Mouse (Mus musculus): ENCODE measurements at regions not wholly inside any gene's neighbourhood (a gene's known extent, or its start where the extent isn't known, plus 50 kb on each side); places are given as distances from the start of the nearest gene placed in this dataset.

DNA sequence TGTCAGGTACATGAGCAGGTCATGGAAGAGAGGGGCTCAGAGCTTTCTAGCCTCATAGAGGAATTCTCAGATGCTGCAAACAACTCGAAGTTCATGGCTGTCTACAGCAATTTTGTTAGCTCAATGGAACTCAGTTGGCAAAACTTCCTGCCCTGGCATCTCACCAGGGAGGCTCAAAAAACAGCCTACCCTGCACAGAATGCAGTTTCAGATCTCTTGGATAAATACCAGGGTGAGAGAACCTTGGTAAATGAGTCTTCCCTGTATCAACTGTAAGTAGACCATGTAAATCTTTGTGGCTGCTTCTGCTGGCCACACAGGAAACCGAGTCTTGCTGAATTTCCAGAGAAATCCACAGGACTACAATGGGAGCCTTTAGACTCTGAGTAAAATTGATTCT, 101.1 kb upstream of the Rapgef5 start:
- 44% methylated on average over 2 of the region's 2 CpGs for WGBS (ENCODE audit: insufficient replicate concordance)
- H3K4me1 ChIP-seq (replicated peaks; ENCODE audit: control insufficient read depth in 2 of 2, insufficient read depth in 2 of 2, low read length in 1 of 2) = no peaks in the 10 kb centered on the region
- H3K4me2 ChIP-seq (ENCODE audit: low read depth) = no peak overlapping the region
- H3K27ac ChIP-seq = no peak overlapping the region
- no peak overlapping the region for H3K4me3 ChIP-seq (ENCODE audit: insufficient read depth in 1 of 2, low read depth in 2 of 2, low read length in 2 of 2)
- TF ChIP-seq EP300 (IDR thresholded peaks at IDR 0.05; ENCODE audit: low read depth) (no peak), CTCF (IDR thresholded peaks at IDR 0.05; ENCODE audit: low read depth) (no peak)
- ATAC-seq (ENCODE audit: insufficient read depth) (no peak), DNase-seq (ENCODE audit: low read depth in 3 of 3, low spot score in 3 of 3) (no peak)
- no peaks in the 10 kb centered on the region for H3K27me3 ChIP-seq (ENCODE audit: control insufficient read depth, insufficient read depth, low read length)
- no peaks in the 10 kb centered on the region for H3K9me3 ChIP-seq (ENCODE audit: control insufficient read depth, low read length)
- H3K36me3 ChIP-seq (replicated peaks; ENCODE audit: control insufficient read depth, insufficient read depth, low read depth) = no peaks in the 10 kb centered on the region
- H3K9ac ChIP-seq (replicated peaks) = no peak overlapping the region

DNA sequence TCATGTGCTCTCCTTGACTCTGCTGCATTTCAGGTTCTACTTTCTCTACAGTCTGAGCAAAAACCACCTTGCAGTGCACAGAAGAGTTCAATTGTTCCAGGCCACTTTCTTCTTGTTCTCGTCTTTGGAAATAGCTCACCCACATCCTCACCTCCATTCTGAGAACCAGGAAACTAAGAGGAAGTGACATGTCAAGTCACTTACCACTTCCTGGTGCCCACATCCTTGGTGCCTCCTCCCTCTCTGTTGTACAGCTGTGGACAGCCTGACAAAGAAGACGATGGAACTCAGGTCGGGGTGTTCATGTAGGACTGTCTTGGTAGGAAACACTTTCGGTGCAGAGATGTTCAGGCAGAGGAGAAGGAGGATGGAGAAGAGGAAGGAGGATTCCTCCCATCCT, 98.3 kb upstream of the Rapgef5 start:
- no peak overlapping the region for H3K4me2 ChIP-seq (ENCODE audit: low read depth)
- H3K4me3 ChIP-seq (ENCODE audit: insufficient read depth in 1 of 2, low read depth in 2 of 2, low read length in 2 of 2) = no peak overlapping the region
- H3K9me3 ChIP-seq (ENCODE audit: control insufficient read depth, low read length) = no peaks in the 10 kb centered on the region
- TF ChIP-seq EP300 (IDR thresholded peaks at IDR 0.05; ENCODE audit: low read depth) (no peak), CTCF (IDR thresholded peaks at IDR 0.05; ENCODE audit: low read depth) (no peak)
- H3K36me3 ChIP-seq (replicated peaks; ENCODE audit: control insufficient read depth, insufficient read depth, low read depth) = no peaks in the 10 kb centered on the region
- H3K27ac ChIP-seq = no peak overlapping the region
- DNase-seq (ENCODE audit: low read depth in 3 of 3, low spot score in 3 of 3) (no peak), ATAC-seq (ENCODE audit: insufficient read depth) (no peak)
- 38% methylated on average over 4 of the region's 4 CpGs for WGBS (ENCODE audit: insufficient replicate concordance)
- H3K4me1 ChIP-seq (replicated peaks; ENCODE audit: control insufficient read depth in 2 of 2, insufficient read depth in 2 of 2, low read length in 1 of 2) = no peaks in the 10 kb centered on the region
- H3K9ac ChIP-seq (replicated peaks) = no peak overlapping the region
- H3K27me3 ChIP-seq (ENCODE audit: control insufficient read depth, insufficient read depth, low read length) = no peaks in the 10 kb centered on the region

DNA sequence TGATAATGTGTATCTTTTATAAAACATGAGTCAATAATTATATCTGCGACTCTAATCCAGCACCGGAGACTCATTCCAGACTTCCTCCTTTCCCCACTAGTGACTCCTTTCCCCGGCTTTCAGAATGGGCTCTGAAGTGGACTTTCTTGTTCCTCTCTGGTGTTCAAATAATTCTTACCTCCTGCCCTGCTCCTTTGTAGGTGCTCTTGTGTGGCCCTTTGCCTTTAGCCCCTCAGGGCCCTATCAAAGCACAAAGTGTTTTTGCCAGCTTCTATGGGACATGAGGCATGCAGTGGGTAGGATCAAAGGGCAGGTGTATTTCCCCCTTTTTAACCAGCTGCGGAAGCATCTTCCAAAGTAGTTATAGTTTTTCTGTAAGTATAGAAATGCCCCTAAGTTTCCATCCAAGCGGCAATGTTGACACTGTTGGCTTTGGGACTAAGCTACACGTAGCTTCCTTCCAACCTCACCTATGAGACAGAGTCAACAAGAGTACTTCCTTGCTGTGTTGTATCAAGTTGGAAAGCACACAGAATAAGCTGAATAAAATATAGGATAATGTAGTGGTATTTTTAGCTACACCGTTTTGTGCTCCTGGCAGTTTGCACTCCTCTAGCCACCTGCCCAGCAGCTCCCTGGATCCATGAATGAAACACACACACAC, 93.8 kb upstream of the Rapgef5 start:
- ATAC-seq (ENCODE audit: insufficient read depth) = no peak
- Histone ChIP-seq H3K4me2 (ENCODE audit: low read depth) (no peak overlapping the region), H3K36me3 (replicated peaks; ENCODE audit: control insufficient read depth, insufficient read depth, low read depth) (no peaks in the 10 kb centered on the region), H3K27me3 (ENCODE audit: control insufficient read depth, insufficient read depth, low read length) (no peaks in the 10 kb centered on the region), H3K4me1 (replicated peaks; ENCODE audit: control insufficient read depth in 2 of 2, insufficient read depth in 2 of 2, low read length in 1 of 2) (peaks cover 0 to 4% of the 10 kb centered on the region in 2 experiments; a peak in 1 of 4 replicates), H3K9ac (replicated peaks) (no peak overlapping the region), H3K4me3 (ENCODE audit: insufficient read depth in 1 of 2, low read depth in 2 of 2, low read length in 2 of 2) (no peak overlapping the region), H3K27ac (no peak overlapping the region), H3K9me3 (ENCODE audit: control insufficient read depth, low read length) (no peaks in the 10 kb centered on the region)
- DNase-seq (ENCODE audit: low read depth in 3 of 3, low spot score in 3 of 3) = no peak
- 71% methylated on average over 7 of the region's 7 CpGs for WGBS (ENCODE audit: insufficient replicate concordance)
- TF ChIP-seq EP300 (IDR thresholded peaks at IDR 0.05; ENCODE audit: low read depth) = no peak

DNA sequence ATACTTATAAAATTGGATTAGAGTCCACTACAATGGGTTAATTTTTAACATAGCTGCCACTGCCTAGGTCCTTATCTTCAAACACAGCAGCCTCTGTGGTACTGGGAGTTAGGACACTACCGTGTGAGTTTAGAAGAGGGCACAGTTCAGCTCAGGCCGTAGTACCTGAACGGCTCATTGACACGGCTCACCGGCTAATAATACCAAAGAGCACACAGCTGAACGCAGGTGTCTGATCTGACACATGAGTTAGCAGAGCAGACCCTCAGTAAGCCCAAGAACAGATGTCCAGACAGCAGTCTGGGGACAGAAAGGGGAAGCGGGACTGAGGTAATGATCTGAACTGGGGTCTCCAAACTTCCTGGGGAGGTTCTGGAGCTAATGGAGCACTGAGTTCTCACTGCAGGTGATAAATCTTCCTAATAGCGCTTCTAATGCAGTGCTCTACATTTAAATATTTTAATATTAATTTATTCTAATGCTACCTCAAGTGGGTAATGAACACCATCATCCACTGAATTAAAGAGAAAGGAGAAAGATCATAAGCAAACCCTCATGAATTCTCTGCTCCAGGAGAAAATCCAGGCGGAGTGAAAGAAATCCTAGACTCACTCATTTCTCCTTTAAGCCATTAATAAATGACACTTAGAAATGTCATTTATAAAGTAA, 90.8 kb upstream of the Rapgef5 start:
- H3K9ac ChIP-seq (replicated peaks) = no peak overlapping the region
- no peak overlapping the region for H3K4me2 ChIP-seq (ENCODE audit: low read depth)
- no peak overlapping the region for H3K27ac ChIP-seq
- H3K4me1 ChIP-seq (replicated peaks; ENCODE audit: control insufficient read depth in 2 of 2, insufficient read depth in 2 of 2, low read length in 1 of 2) = peaks cover 0 to 4% of the 10 kb centered on the region in 2 experiments; a peak in 1 of 4 replicates
- no peak overlapping the region for H3K4me3 ChIP-seq (ENCODE audit: insufficient read depth in 1 of 2, low read depth in 2 of 2, low read length in 2 of 2)
- ATAC-seq (ENCODE audit: insufficient read depth) = no peak
- peak in 1 of 3 experiments; percentile 13 for DNase-seq (ENCODE audit: low read depth in 3 of 3, low spot score in 3 of 3)
- no peaks in the 10 kb centered on the region for H3K36me3 ChIP-seq (replicated peaks; ENCODE audit: control insufficient read depth, insufficient read depth, low read depth)
- no peaks in the 10 kb centered on the region for H3K27me3 ChIP-seq (ENCODE audit: control insufficient read depth, insufficient read depth, low read length)
- no peaks in the 10 kb centered on the region for H3K9me3 ChIP-seq (ENCODE audit: control insufficient read depth, low read length)
- TF ChIP-seq EP300 (IDR thresholded peaks at IDR 0.05; ENCODE audit: low read depth) = no peak
- TF ChIP-seq CTCF (IDR thresholded peaks at IDR 0.05; ENCODE audit: low read depth) = no peak
- 28% methylated on average over 9 of the region's 9 CpGs for WGBS (ENCODE audit: insufficient replicate concordance)

DNA sequence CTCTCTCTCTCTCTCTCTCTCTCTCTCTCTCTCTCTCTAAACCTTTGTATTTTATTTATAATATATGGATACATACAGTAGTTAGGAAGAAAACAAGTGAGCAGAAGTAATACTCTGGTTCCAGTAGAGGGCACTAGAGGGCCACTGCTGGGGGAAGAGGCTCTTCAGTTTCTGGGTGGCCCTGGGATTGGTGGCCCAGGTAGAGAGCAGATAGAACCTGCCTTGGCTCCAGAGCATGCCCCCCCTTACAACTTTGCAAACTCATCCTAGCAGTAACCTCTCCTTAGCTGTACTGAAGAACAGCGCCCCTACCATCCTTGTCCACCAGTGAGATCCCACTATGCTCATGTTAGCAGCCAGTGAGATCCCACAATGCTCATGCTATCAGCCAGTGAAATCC, 88.8 kb upstream of the Rapgef5 start:
- DNase-seq (ENCODE audit: low read depth in 3 of 3, low spot score in 3 of 3) (peak; percentile 9 to 29 (median 20)), ATAC-seq (ENCODE audit: insufficient read depth) (no peak)
- Histone ChIP-seq H3K9me3 (ENCODE audit: control insufficient read depth, low read length) (no peaks in the 10 kb centered on the region), H3K4me2 (ENCODE audit: low read depth) (no peak overlapping the region), H3K27me3 (ENCODE audit: control insufficient read depth, insufficient read depth, low read length) (no peaks in the 10 kb centered on the region), H3K9ac (replicated peaks) (no peak overlapping the region), H3K4me3 (ENCODE audit: insufficient read depth in 1 of 2, low read depth in 2 of 2, low read length in 2 of 2) (no peak overlapping the region), H3K4me1 (replicated peaks; ENCODE audit: control insufficient read depth in 2 of 2, insufficient read depth in 2 of 2, low read length in 1 of 2) (peaks cover 0 to 4% of the 10 kb centered on the region in 2 experiments; a peak in 1 of 4 replicates), H3K36me3 (replicated peaks; ENCODE audit: control insufficient read depth, insufficient read depth, low read depth) (no peaks in the 10 kb centered on the region), H3K27ac (no peak overlapping the region)
- TF ChIP-seq CTCF (IDR thresholded peaks at IDR 0.05; ENCODE audit: low read depth) = peak; percentile 70
- TF ChIP-seq EP300 (IDR thresholded peaks at IDR 0.05; ENCODE audit: low read depth) = no peak
- WGBS (ENCODE audit: insufficient replicate concordance) = 75% methylated on average over 1 of the region's 1 CpGs
